Mouse (Mus musculus) MEL (cell line): ENCODE data around the gene Slc35e4. TPM values are rescaled to one million over a fixed set of nuclear protein-coding genes. Genes with fewer than 3 reads are reported as not detected.
A peak's percentile ranks its signal among the peaks of the same experiment; 100 is the strongest.

ENCODE experiments used
- DNase-seq: peaks from one replicate; pipeline ENCODE4 v3.0.0; 2011; ENCODE audit warnings: low read depth, low spot score
- H3K27ac ChIP-seq: 2 replicates; pipeline ENCODE4 v1.5.1; 2012; ENCODE audit warnings: low read depth, mild to moderate bottlenecking, control low read depth, low read length, moderate library complexity; ENCODE audit not compliant: control insufficient read depth
- H3K27me3 ChIP-seq, 2 experiments: fragments of 150-350 bp in 1 of 2; sonication (generic) in 1 of 2; 2 replicates each; pipeline ENCODE4 v1.6.1; 2012; ENCODE audit warnings: low read length in 2 of 2, mild to moderate bottlenecking in 2 of 2, improper control_type of control experiment in 1 of 2, moderate library complexity in 1 of 2; ENCODE audit not compliant: insufficient read depth in 2 of 2, control insufficient read depth in 1 of 2
- H3K36me3 ChIP-seq, 2 experiments: 2 replicates each; pipeline ENCODE4 v1.6.1; 2012 to 2014; ENCODE audit warnings: low read length in 2 of 2, improper control_type of control experiment in 1 of 2, inconsistent platforms in 1 of 2, mild to moderate bottlenecking in 1 of 2; ENCODE audit not compliant: insufficient read depth in 2 of 2, control insufficient read depth in 1 of 2
- H3K4me1 ChIP-seq, 2 experiments: fragments of 150-350 bp in 1 of 2; sonication (generic) in 1 of 2; 2 replicates each; pipeline ENCODE4 v1.6.1; 2012; ENCODE audit warnings: low read length in 2 of 2, improper control_type of control experiment in 1 of 2, mild to moderate bottlenecking in 1 of 2; ENCODE audit not compliant: insufficient read depth in 2 of 2, control insufficient read depth in 1 of 2
- H3K4me3 ChIP-seq, 2 experiments: fragments of 150-350 bp in 1 of 2; sonication (generic) in 1 of 2; 2 replicates each; pipeline ENCODE4 v1.5.1; 2012; ENCODE audit warnings: low read depth in 2 of 2, low read length in 2 of 2, mild to moderate bottlenecking in 2 of 2, moderate library complexity in 2 of 2, control low read depth in 1 of 2, improper control_type of control experiment in 1 of 2; ENCODE audit not compliant: control insufficient read depth in 1 of 2, insufficient read depth in 1 of 2
- H3K79me2 ChIP-seq: 2 replicates; pipeline ENCODE4 v1.6.1; 2012; ENCODE audit warnings: mild to moderate bottlenecking, low read length, moderate library complexity; ENCODE audit not compliant: control insufficient read depth, poor library complexity, insufficient read depth
- H3K9ac ChIP-seq: 2 replicates; pipeline ENCODE4 v1.6.1; 2012; ENCODE audit warnings: low read depth, mild to moderate bottlenecking, control low read depth, low read length, moderate library complexity; ENCODE audit not compliant: control insufficient read depth, poor library complexity, severe bottlenecking
- H3K9me3 ChIP-seq: fragments of 150-350 bp; sonication (generic); replicated peaks from 2 replicates; pipeline ENCODE4 v1.6.1; 2012; ENCODE audit warnings: mild to moderate bottlenecking, low read length, improper control_type of control experiment, moderate library complexity; ENCODE audit not compliant: insufficient read depth
- BHLHE40 ChIP-seq: IDR thresholded peaks from 2 replicates; pipeline ENCODE4 v1.6.1; 2012; ENCODE audit warnings: low read depth, mild to moderate bottlenecking, inconsistent platforms, low read length, improper control_type of control experiment, borderline replicate concordance
- CHD2 ChIP-seq: IDR thresholded peaks from 2 replicates; pipeline ENCODE4 v1.6.1; 2011; ENCODE audit warnings: low read length, improper control_type of control experiment
- CTCF ChIP-seq, 3 experiments: IDR thresholded peaks in 2 of 3; conservative IDR thresholded peaks in 1 of 3; 2 replicates each; pipeline ENCODE4 v1.5.1; 2011 to 2012; ENCODE audit warnings: low read length in 3 of 3, low read depth in 2 of 3, mild to moderate bottlenecking in 2 of 3, improper control_type of control experiment in 1 of 3, inconsistent platforms in 1 of 3, mixed read lengths in 1 of 3, moderate library complexity in 1 of 3; ENCODE audit not compliant: control insufficient read depth in 1 of 3, insufficient read depth in 1 of 3, poor library complexity in 1 of 3, severe bottlenecking in 1 of 3
- E2F4 ChIP-seq: IDR thresholded peaks from 2 replicates; pipeline ENCODE4 v1.6.1; 2011; ENCODE audit warnings: low read depth, low read length, improper control_type of control experiment, borderline replicate concordance
- ELF1 ChIP-seq: IDR thresholded peaks from 2 replicates; pipeline ENCODE4 v1.6.1; 2014; ENCODE audit warnings: low read depth, mild to moderate bottlenecking, inconsistent platforms, low read length, improper control_type of control experiment, moderate library complexity
- EP300 ChIP-seq, 2 experiments: IDR thresholded peaks; 2 replicates each; pipeline ENCODE4 v1.6.1; 2011; ENCODE audit warnings: improper control_type of control experiment in 2 of 2, low read length in 2 of 2, low read depth in 1 of 2, mild to moderate bottlenecking in 1 of 2
- ETS1 ChIP-seq: IDR thresholded peaks from 2 replicates; pipeline ENCODE4 v1.6.1; 2012; ENCODE audit warnings: low read depth, mild to moderate bottlenecking, inconsistent platforms, low read length, improper control_type of control experiment, moderate library complexity
- GABPA ChIP-seq: IDR thresholded peaks from 2 replicates; pipeline ENCODE4 v1.6.1; 2012; ENCODE audit warnings: low read depth, mild to moderate bottlenecking, inconsistent platforms, low read length, improper control_type of control experiment, moderate library complexity
- JUND ChIP-seq: IDR thresholded peaks from 2 replicates; pipeline ENCODE4 v1.6.1; 2011; ENCODE audit warnings: low read depth, mild to moderate bottlenecking, improper control_type of control experiment, low read length
- MAX ChIP-seq: IDR thresholded peaks from 2 replicates; pipeline ENCODE4 v1.6.1; 2011; ENCODE audit warnings: low read length, improper control_type of control experiment
- MAZ ChIP-seq: IDR thresholded peaks from 2 replicates; pipeline ENCODE4 v1.6.1; 2012; ENCODE audit warnings: low read depth, mild to moderate bottlenecking, inconsistent platforms, low read length, improper control_type of control experiment
- MEF2A ChIP-seq: IDR thresholded peaks from 2 replicates; pipeline ENCODE4 v1.6.1; 2014; ENCODE audit warnings: low read depth, mild to moderate bottlenecking, inconsistent platforms, low read length, improper control_type of control experiment; ENCODE audit not compliant: poor library complexity, insufficient replicate concordance, severe bottlenecking; ENCODE audit errors: extremely low read depth
- MXI1 ChIP-seq: IDR thresholded peaks from 2 replicates; pipeline ENCODE4 v1.6.1; 2011; ENCODE audit warnings: mild to moderate bottlenecking, low read depth, low read length, improper control_type of control experiment
- MYB ChIP-seq: IDR thresholded peaks from 2 replicates; pipeline ENCODE4 v1.6.1; 2011; ENCODE audit warnings: mild to moderate bottlenecking, low read depth, low read length, improper control_type of control experiment
- MYC ChIP-seq: IDR thresholded peaks from 2 replicates; pipeline ENCODE4 v1.6.1; 2011; ENCODE audit warnings: low read depth, mild to moderate bottlenecking, low read length, improper control_type of control experiment, moderate library complexity
- NELFE ChIP-seq: IDR thresholded peaks from 2 replicates; pipeline ENCODE4 v1.6.1; 2011; ENCODE audit warnings: low read depth, low read length, improper control_type of control experiment
- NRF1 ChIP-seq: IDR thresholded peaks from 2 replicates; pipeline ENCODE4 v1.6.1; 2014; ENCODE audit warnings: low read depth, mild to moderate bottlenecking, inconsistent platforms, low read length, improper control_type of control experiment, moderate library complexity; ENCODE audit not compliant: poor library complexity, insufficient read depth, severe bottlenecking
- POLR2A ChIP-seq, 2 experiments: IDR thresholded peaks; 2 replicates each; pipeline ENCODE4 v1.6.1; 2011 to 2012; ENCODE audit warnings: low read length in 2 of 2, mild to moderate bottlenecking in 2 of 2, control low read depth in 1 of 2, improper control_type of control experiment in 1 of 2, low read depth in 1 of 2, moderate library complexity in 1 of 2; ENCODE audit not compliant: control insufficient read depth in 1 of 2, insufficient read depth in 1 of 2, poor library complexity in 1 of 2
- POLR2AphosphoS2 ChIP-seq: IDR thresholded peaks from 2 replicates; pipeline ENCODE4 v1.6.1; 2011; ENCODE audit warnings: low read length, improper control_type of control experiment
- RAD21 ChIP-seq: IDR thresholded peaks from 2 replicates; pipeline ENCODE4 v1.6.1; 2011; ENCODE audit warnings: mild to moderate bottlenecking, low read depth, low read length, improper control_type of control experiment
- RCOR1 ChIP-seq: IDR thresholded peaks from 2 replicates; pipeline ENCODE4 v1.6.1; 2012; ENCODE audit warnings: low read depth, mild to moderate bottlenecking, inconsistent platforms, low read length, improper control_type of control experiment
- SIN3A ChIP-seq: IDR thresholded peaks from 2 replicates; pipeline ENCODE4 v1.6.1; 2012; ENCODE audit warnings: low read length, improper control_type of control experiment, inconsistent platforms
- SMC3 ChIP-seq: IDR thresholded peaks from 2 replicates; pipeline ENCODE4 v1.6.1; 2011; ENCODE audit warnings: low read depth, low read length, improper control_type of control experiment
- TCF12 ChIP-seq: IDR thresholded peaks from 2 replicates; pipeline ENCODE4 v1.6.1; 2014; ENCODE audit warnings: low read depth, mild to moderate bottlenecking, inconsistent platforms, low read length, improper control_type of control experiment, moderate library complexity
- USF1 ChIP-seq: IDR thresholded peaks from 2 replicates; pipeline ENCODE4 v1.6.1; 2014; ENCODE audit warnings: low read depth, mild to moderate bottlenecking, inconsistent platforms, low read length, improper control_type of control experiment, moderate library complexity
- USF2 ChIP-seq, 2 experiments: IDR thresholded peaks; 2 replicates each; pipeline ENCODE4 v1.6.1; 2011 to 2012; ENCODE audit warnings: improper control_type of control experiment in 2 of 2, low read length in 2 of 2, borderline replicate concordance in 1 of 2, inconsistent platforms in 1 of 2, low read depth in 1 of 2, mild to moderate bottlenecking in 1 of 2; ENCODE audit not compliant: insufficient read depth in 1 of 2
- ZC3H11A ChIP-seq: IDR thresholded peaks from 2 replicates; pipeline ENCODE4 v1.6.1; 2012; ENCODE audit warnings: low read depth, mild to moderate bottlenecking, inconsistent platforms, low read length, improper control_type of control experiment
- ZNF384 ChIP-seq: IDR thresholded peaks from 2 replicates; pipeline ENCODE4 v1.6.1; 2012; ENCODE audit warnings: low read depth, mild to moderate bottlenecking, inconsistent platforms, low read length, improper control_type of control experiment
- polyA plus RNA-seq, 2 experiments: library from polyadenylated mRNA; stranded (reverse) in 1 of 2; unstranded in 1 of 2; fragments of >175 nt in 1 of 2; fragments of >200 nt in 1 of 2; gene quantifications; 2 replicates each; pipeline versions ENCODE4 v1.2.1 to v1.2.4; 2012; ENCODE audit warnings: low replicate concordance in 2 of 2, low read depth in 1 of 2; ENCODE audit not compliant: insufficient read length in 2 of 2, insufficient read depth in 1 of 2, missing spikeins in 1 of 2
- total RNA-seq: library from RNA; depleted of rRNA; stranded (reverse); fragments of 300-350 nt; gene quantifications from 2 replicates; pipeline ENCODE4 v1.2.3, GENCODE M21; 2012; rRNA removed

Slc35e4 gene
- total RNA-seq (12.1 and 13.4 TPM in 2 replicates), polyA plus RNA-seq (10 to 100 TPM in 1 of 2 experiments, not detected in 1; 14.0 TPM)

GRCm38 (mm10) chr11:3914109-3914840 is at the start of gene Slc35e4:
Gene Slc35e4, minus strand, starts transcription at chr11:3914664.
- Histone ChIP-seq H3K4me1 (peaks cover 9 to 30% of the 10 kb centered on the region in 2 experiments; a peak in 3 of 4 replicates), H3K4me3 (peak within 1 kb of the TSS; percentile 72 to 75), H3K79me2 (peaks cover 17% of the 10 kb centered on the region), H3K9ac (peak within 1 kb of the TSS; percentile 74), H3K9me3 (no peaks in the 10 kb centered on the region), H3K36me3 (peaks cover 0 to 10% of the 10 kb centered on the region in 2 experiments; a peak in 2 of 4 replicates), H3K27me3 (no peaks in the 10 kb centered on the region), H3K27ac (peak within 1 kb of the TSS; percentile 85)
- DNase-seq: peak; percentile 97
- TF ChIP-seq EP300 (IDR thresholded peaks at IDR 0.05; ENCODE audit: low read depth in 1 of 2, low read length in 2 of 2) (peak; percentile 67 to 68), ETS1 (peak; percentile 69), RAD21 (peak; percentile 72), USF2 (IDR thresholded peaks at IDR 0.05; ENCODE audit: borderline replicate concordance in 1 of 2, insufficient read depth in 1 of 2, low read depth in 1 of 2, low read length in 2 of 2) (peak in 1 of 2 experiments; percentile 79; a peak in 2 of 4 replicates), GABPA (no peak), JUND (peak; percentile 79), MYC (peak; percentile 99), SIN3A (peak; percentile 91), TCF12 (peak; percentile 33; the same call in 1 of the 2 replicates), RCOR1 (peak; percentile 67), POLR2AphosphoS2 (no peak; the same call in none of the 2 replicates), CTCF (IDR thresholded peaks at IDR 0.05 in 2 of 3, conservative IDR thresholded peaks at IDR 0.05 in 1 of 3; ENCODE audit: control insufficient read depth in 1 of 3, insufficient read depth in 1 of 3, low read depth in 2 of 3, low read length in 3 of 3, poor library complexity in 1 of 3, severe bottlenecking in 1 of 3) (peak; percentile 82 to 99 (median 96)), MXI1 (peak; percentile 94), NRF1 (no peak), CHD2 (no peak), USF1 (peak; percentile 92), ELF1 (0 out of 2 replicates have a peak, but pooled peaks have one; percentile 41), SMC3 (peak; percentile 73), MAZ (peak; percentile 80; the same call in 1 of the 2 replicates), MAX (peak; percentile 100), E2F4 (peak; percentile 57; the same call in 1 of the 2 replicates), ZNF384 (no peak), BHLHE40 (0 out of 2 replicates have a peak, but pooled peaks have one; percentile 30), MEF2A (no peak), NELFE (peak; percentile 37; the same call in 1 of the 2 replicates), MYB (no peak), POLR2A (IDR thresholded peaks at IDR 0.05; ENCODE audit: control insufficient read depth in 1 of 2, insufficient read depth in 1 of 2, low read depth in 1 of 2, low read length in 2 of 2, poor library complexity in 1 of 2) (peak; percentile 7 to 29; a peak in 2 of 4 replicates), ZC3H11A (peak; percentile 60)
